Mouse (Mus musculus): ENCODE data around the gene Ablim1. TPM values are rescaled to one million over a fixed set of nuclear protein-coding genes. Genes with fewer than 3 reads are reported as not detected.

The Ablim1 gene
- polyA plus RNA-seq, 1 experiment = 216 TPM

- H3K27ac ChIP-seq (ENCODE audit: control insufficient read depth, insufficient read depth, low read length) = no peak within 1 kb of the TSS
- DNase-seq = peak; percentile 11
- WGBS = 6% methylated on average over 68 of the region's 68 CpGs
- TF ChIP-seq CTCF (IDR thresholded peaks at IDR 0.05; ENCODE audit: borderline replicate concordance, control insufficient read depth, extremely low read depth, insufficient read depth, low read length, poor library complexity) = no peak
- no peak for TF ChIP-seq POLR2A (IDR thresholded peaks at IDR 0.05; ENCODE audit: control insufficient read depth, extremely low read depth, insufficient read depth, low read length, poor library complexity)
- H3K27me3 ChIP-seq (ENCODE audit: control insufficient read depth, insufficient read depth, low read length) = peaks cover 5% of the 10 kb centered on the region; the same call in 1 of the 2 replicates
- peak within 1 kb of the TSS; percentile 26 for H3K4me3 ChIP-seq (ENCODE audit: control insufficient read depth, insufficient read depth, low read length)
- H3K4me1 ChIP-seq (replicated peaks; ENCODE audit: control insufficient read depth, insufficient read depth, low read length) = no peaks in the 10 kb centered on the region
- no peaks in the 10 kb centered on the region for H3K36me3 ChIP-seq (ENCODE audit: control insufficient read depth, insufficient read depth, low read length)
Measured at GRCm38 (mm10) chr19:57007781-57008710, 306.7 kb downstream of the Ablim1 start, which contains the start of gene Afap1l2. Gene Afap1l2 (minus strand): TSS chr19:57008228.

GRCm38 (mm10) chr19:57007291-57007690 lies 307.4 kb downstream of the Ablim1 start:
- Histone ChIP-seq H3K36me3 (ENCODE audit: control insufficient read depth, insufficient read depth, low read length) (no peaks in the 10 kb centered on the region), H3K4me3 (ENCODE audit: control insufficient read depth, insufficient read depth, low read length) (peak overlapping the region; percentile 26), H3K4me1 (replicated peaks; ENCODE audit: control insufficient read depth, insufficient read depth, low read length) (no peaks in the 10 kb centered on the region), H3K27ac (ENCODE audit: control insufficient read depth, insufficient read depth, low read length) (no peak overlapping the region), H3K27me3 (ENCODE audit: control insufficient read depth, insufficient read depth, low read length) (peaks cover 5% of the 10 kb centered on the region; the same call in 1 of the 2 replicates)
- WGBS = 72% methylated on average over 16 of the region's 16 CpGs
- TF ChIP-seq POLR2A (IDR thresholded peaks at IDR 0.05; ENCODE audit: control insufficient read depth, extremely low read depth, insufficient read depth, low read length, poor library complexity) (no peak), CTCF (IDR thresholded peaks at IDR 0.05; ENCODE audit: borderline replicate concordance, control insufficient read depth, extremely low read depth, insufficient read depth, low read length, poor library complexity) (no peak)
- no peak for DNase-seq

GRCm38 (mm10) chr19:57006841-57007240 lies 307.9 kb downstream of the Ablim1 start:
- no peak overlapping the region for H3K4me3 ChIP-seq (ENCODE audit: control insufficient read depth, insufficient read depth, low read length)
- H3K36me3 ChIP-seq (ENCODE audit: control insufficient read depth, insufficient read depth, low read length) = no peaks in the 10 kb centered on the region
- H3K27me3 ChIP-seq (ENCODE audit: control insufficient read depth, insufficient read depth, low read length) = peaks cover 5% of the 10 kb centered on the region; the same call in 1 of the 2 replicates
- no peak for TF ChIP-seq CTCF (IDR thresholded peaks at IDR 0.05; ENCODE audit: borderline replicate concordance, control insufficient read depth, extremely low read depth, insufficient read depth, low read length, poor library complexity)
- DNase-seq = no peak
- H3K4me1 ChIP-seq (replicated peaks; ENCODE audit: control insufficient read depth, insufficient read depth, low read length) = no peaks in the 10 kb centered on the region
- H3K27ac ChIP-seq (ENCODE audit: control insufficient read depth, insufficient read depth, low read length) = no peak overlapping the region
- 73% methylated on average over 13 of the region's 13 CpGs for WGBS

GRCm38 (mm10) chr19:57005062-57005461 lies 309.7 kb downstream of the Ablim1 start:
- no peak for DNase-seq
- WGBS = 97% methylated on average over 4 of the region's 4 CpGs

GRCm38 (mm10) chr19:57003460-57003810 lies 311.3 kb downstream of the Ablim1 start:
- no peak for TF ChIP-seq POLR2A (IDR thresholded peaks at IDR 0.05; ENCODE audit: control insufficient read depth, extremely low read depth, insufficient read depth, low read length, poor library complexity)
- 62% methylated on average over 7 of the region's 7 CpGs for WGBS
- no peaks in the 10 kb centered on the region for H3K4me1 ChIP-seq (replicated peaks; ENCODE audit: control insufficient read depth, insufficient read depth, low read length)

More at GRCm38 (mm10) chr19:57005062-57005461, 309.7 kb downstream of the Ablim1 start:
- TF ChIP-seq CTCF (IDR thresholded peaks at IDR 0.05; ENCODE audit: borderline replicate concordance, control insufficient read depth, extremely low read depth, insufficient read depth, low read length, poor library complexity) (no peak), POLR2A (IDR thresholded peaks at IDR 0.05; ENCODE audit: control insufficient read depth, extremely low read depth, insufficient read depth, low read length, poor library complexity) (no peak)
- Histone ChIP-seq H3K36me3 (ENCODE audit: control insufficient read depth, insufficient read depth, low read length) (no peaks in the 10 kb centered on the region), H3K4me1 (replicated peaks; ENCODE audit: control insufficient read depth, insufficient read depth, low read length) (no peaks in the 10 kb centered on the region), H3K4me3 (ENCODE audit: control insufficient read depth, insufficient read depth, low read length) (no peak overlapping the region), H3K27ac (ENCODE audit: control insufficient read depth, insufficient read depth, low read length) (no peak overlapping the region), H3K27me3 (ENCODE audit: control insufficient read depth, insufficient read depth, low read length) (peaks cover 5% of the 10 kb centered on the region; the same call in 1 of the 2 replicates)

GRCm38 (mm10) chr19:57002741-57003459 lies 311.8 kb downstream of the Ablim1 start:
- H3K4me1 ChIP-seq (replicated peaks; ENCODE audit: control insufficient read depth, insufficient read depth, low read length) = no peaks in the 10 kb centered on the region
- DNase-seq = no peak
- no peak overlapping the region for H3K4me3 ChIP-seq (ENCODE audit: control insufficient read depth, insufficient read depth, low read length)
- TF ChIP-seq POLR2A (IDR thresholded peaks at IDR 0.05; ENCODE audit: control insufficient read depth, extremely low read depth, insufficient read depth, low read length, poor library complexity) (no peak), CTCF (IDR thresholded peaks at IDR 0.05; ENCODE audit: borderline replicate concordance, control insufficient read depth, extremely low read depth, insufficient read depth, low read length, poor library complexity) (no peak)
- H3K27me3 ChIP-seq (ENCODE audit: control insufficient read depth, insufficient read depth, low read length) = peaks cover 1% of the 10 kb centered on the region; the same call in 1 of the 2 replicates
- H3K27ac ChIP-seq (ENCODE audit: control insufficient read depth, insufficient read depth, low read length) = no peak overlapping the region
- no peaks in the 10 kb centered on the region for H3K36me3 ChIP-seq (ENCODE audit: control insufficient read depth, insufficient read depth, low read length)
- 77% methylated on average over 12 of the region's 12 CpGs for WGBS

More at GRCm38 (mm10) chr19:57003460-57003810, 311.3 kb downstream of the Ablim1 start:
- no peak overlapping the region for H3K4me3 ChIP-seq (ENCODE audit: control insufficient read depth, insufficient read depth, low read length)
- DNase-seq = no peak
- peaks cover 5% of the 10 kb centered on the region; the same call in 1 of the 2 replicates for H3K27me3 ChIP-seq (ENCODE audit: control insufficient read depth, insufficient read depth, low read length)
- no peak overlapping the region for H3K27ac ChIP-seq (ENCODE audit: control insufficient read depth, insufficient read depth, low read length)
- no peaks in the 10 kb centered on the region for H3K36me3 ChIP-seq (ENCODE audit: control insufficient read depth, insufficient read depth, low read length)

Data from thymus, adult 2 months (tissue).